Comparison of ENCODE assay signal across 17 mouse cellular contexts in the genomic region with DNA sequence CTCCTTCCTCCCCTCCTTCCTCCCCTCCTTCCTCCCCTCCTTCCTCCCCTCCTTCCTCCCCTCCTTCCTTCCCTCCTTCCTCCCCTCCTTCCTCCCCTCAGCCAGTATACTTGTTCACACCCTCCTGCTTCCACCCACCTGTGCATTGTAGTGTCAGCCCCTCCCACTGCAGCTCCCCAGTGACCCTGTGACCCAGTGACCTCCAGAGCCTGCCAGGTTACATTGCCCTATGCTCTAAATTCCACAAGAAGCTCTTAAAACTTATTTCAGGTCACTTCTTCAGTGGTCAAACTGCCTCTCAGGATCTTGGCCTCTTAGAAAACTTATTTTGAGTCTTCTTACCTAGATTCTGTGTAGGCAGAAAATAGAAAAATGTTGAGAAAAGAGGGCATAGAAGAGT.
"Had no signal": no experiment of that assay in that cellular context is flagged by ENCODE, and none has a peak within 500 bp of the region (broad histone marks: within the 10 kb centered on the region; RNA-seq: fewer than 3 reads in every experiment).

No protein-coding gene starts in this region.

- H3K9me3 ChIP-seq: intestine, embryonic 15.5 days; liver, embryonic 13.5 days; midbrain, embryonic 12.5 days; midbrain, embryonic 15.5 days; neural tube, embryonic 12.5 days; neural tube, embryonic 15.5 days had no signal

- DNase-seq: kidney, postnatal 10 days; layer of hippocampus, adult 9-11 months; liver, embryonic 13.5 days; lung, embryonic 14.5 days; right cerebral cortex, adult 18-20 months; right cerebral cortex, postnatal 14 days; right cerebral cortex, postnatal 4 days; thymus, postnatal 25 days had no signal

- H3K4me2 ChIP-seq: intestine, embryonic 15.5 days; liver, embryonic 13.5 days; lung, embryonic 14.5 days; midbrain, embryonic 12.5 days; midbrain, embryonic 15.5 days; neural tube, embryonic 12.5 days; neural tube, embryonic 15.5 days had no signal

- H3K27ac ChIP-seq: intestine, embryonic 15.5 days; layer of hippocampus, adult 2 months; liver, embryonic 13.5 days; macrophage; midbrain, embryonic 12.5 days; midbrain, embryonic 15.5 days; neural tube, embryonic 12.5 days; neural tube, embryonic 15.5 days; stomach, postnatal 0 days had no signal

- H3K4me1 ChIP-seq: intestine, embryonic 15.5 days; midbrain, embryonic 12.5 days; midbrain, embryonic 15.5 days; neural tube, embryonic 12.5 days; neural tube, embryonic 15.5 days had no signal

- ATAC-seq: lung, postnatal 0 days; midbrain, embryonic 15.5 days had no signal

- H3K36me3 ChIP-seq: intestine, embryonic 15.5 days; liver, embryonic 13.5 days; midbrain, embryonic 12.5 days; midbrain, embryonic 15.5 days; neural tube, embryonic 12.5 days; neural tube, embryonic 15.5 days had no signal

- H3K4me3 ChIP-seq: intestine, embryonic 15.5 days; layer of hippocampus, adult 2 months; liver, embryonic 13.5 days; midbrain, embryonic 12.5 days; midbrain, embryonic 15.5 days; neural tube, embryonic 12.5 days; neural tube, embryonic 15.5 days had no signal

- H3K9ac ChIP-seq: intestine, embryonic 15.5 days; liver, embryonic 13.5 days; lung, embryonic 14.5 days; midbrain, embryonic 12.5 days; midbrain, embryonic 15.5 days; neural tube, embryonic 12.5 days; neural tube, embryonic 15.5 days had no signal

- H3K27me3 ChIP-seq: intestine, embryonic 15.5 days; liver, embryonic 13.5 days; midbrain, embryonic 12.5 days; midbrain, embryonic 15.5 days; neural tube, embryonic 12.5 days; neural tube, embryonic 15.5 days had no signal
